Mouse (Mus musculus) retina, postnatal 7 days (tissue): Measurements from ENCODE around the gene Vash2.

Experiments used
- DNase-seq: peaks from one replicate; pipeline ENCODE4 v3.0.0-alpha.2; 2012; ENCODE audit warnings: low read depth, low spot score

Vash2 gene

GRCm38 (mm10) chr1:190976887-190977573, 2.1 kb downstream of the Vash2 start:
- DNase-seq: no peak

DNA sequence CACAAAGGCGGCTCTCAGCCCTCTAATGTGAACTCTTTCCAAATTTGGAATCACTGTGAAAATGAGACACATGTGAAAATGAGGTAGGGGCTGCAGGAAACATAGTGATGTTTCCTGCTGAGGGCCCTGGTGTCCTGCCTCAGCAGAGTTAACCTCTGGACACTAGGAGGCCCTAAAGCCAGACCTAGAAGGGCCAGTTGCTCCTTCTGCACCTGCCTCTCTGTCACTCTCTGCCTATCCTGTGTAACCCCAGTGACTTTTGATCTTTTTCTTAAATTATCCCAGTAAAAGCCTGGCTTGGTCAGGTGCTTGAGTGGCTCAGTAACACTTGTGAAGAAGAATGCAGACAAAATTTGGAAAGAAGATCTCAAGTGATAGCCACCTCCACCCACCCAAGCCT, 4.3 kb downstream of the Vash2 start:
- DNase-seq: no peak

- DNase-seq: no peak
These were observed 4.9 kb downstream of the Vash2 start for GRCm38 (mm10) chr1:190974191-190974590.

DNA sequence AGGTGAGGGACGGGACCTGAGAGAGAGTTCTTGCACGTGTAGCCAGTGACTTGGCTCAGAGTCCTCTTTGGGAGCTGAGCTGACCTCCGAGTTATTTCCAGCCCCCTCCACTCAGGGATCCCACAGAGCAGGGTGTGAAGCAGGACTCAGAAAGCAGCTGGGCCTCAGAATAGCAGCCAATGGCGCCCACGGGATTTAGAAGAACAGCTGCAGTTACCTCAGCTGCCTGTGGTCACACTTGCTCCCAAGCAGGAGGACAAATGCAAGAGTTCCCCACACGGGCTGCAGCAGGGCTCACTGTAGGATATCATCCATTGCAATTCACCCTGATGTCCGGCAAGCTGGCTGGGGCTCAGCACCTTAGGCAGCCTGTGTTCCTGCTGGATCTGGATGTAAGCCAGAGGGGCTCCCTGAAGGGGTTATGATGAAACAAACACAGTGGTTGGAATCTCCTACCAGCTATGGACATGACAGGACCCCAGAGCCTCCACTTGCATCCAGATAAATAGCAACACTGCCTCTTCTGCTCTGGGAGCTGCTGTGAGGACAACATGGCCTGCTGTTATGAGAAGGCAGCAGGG, 6.4 kb downstream of the Vash2 start:
- DNase-seq: no peak

GRCm38 (mm10) chr1:190971708-190972610, 7.1 kb downstream of the Vash2 start:
- no peak for DNase-seq

DNA sequence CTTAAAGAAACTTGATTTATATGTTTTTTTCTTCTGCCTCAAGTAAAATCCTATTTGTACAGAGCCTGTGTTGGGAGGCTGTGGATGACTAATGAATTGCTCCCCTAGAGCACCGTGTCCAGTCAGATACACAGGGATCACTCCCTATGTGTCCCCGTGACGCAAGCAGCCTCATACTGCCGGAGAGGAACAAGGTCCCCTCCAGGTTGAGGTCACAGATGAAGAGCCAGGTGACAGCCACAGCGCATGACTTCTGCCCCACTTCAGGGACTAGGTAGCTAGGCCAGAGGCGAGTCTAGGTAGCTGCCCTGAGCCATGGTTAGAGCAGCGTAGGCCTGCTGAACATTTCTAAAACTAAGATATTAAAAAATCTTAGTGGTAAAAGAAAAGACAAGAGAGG, 11.1 kb downstream of the Vash2 start:
- no peak for DNase-seq

- DNase-seq: no peak
These were observed 13.9 kb downstream of the Vash2 start for GRCm38 (mm10) chr1:190964992-190965780.

- no peak for DNase-seq
These were observed 16.3 kb downstream of the Vash2 start for GRCm38 (mm10) chr1:190962760-190963159.

GRCm38 (mm10) chr1:190958821-190959220, 20.3 kb downstream of the Vash2 start:
- no peak for DNase-seq

DNA sequence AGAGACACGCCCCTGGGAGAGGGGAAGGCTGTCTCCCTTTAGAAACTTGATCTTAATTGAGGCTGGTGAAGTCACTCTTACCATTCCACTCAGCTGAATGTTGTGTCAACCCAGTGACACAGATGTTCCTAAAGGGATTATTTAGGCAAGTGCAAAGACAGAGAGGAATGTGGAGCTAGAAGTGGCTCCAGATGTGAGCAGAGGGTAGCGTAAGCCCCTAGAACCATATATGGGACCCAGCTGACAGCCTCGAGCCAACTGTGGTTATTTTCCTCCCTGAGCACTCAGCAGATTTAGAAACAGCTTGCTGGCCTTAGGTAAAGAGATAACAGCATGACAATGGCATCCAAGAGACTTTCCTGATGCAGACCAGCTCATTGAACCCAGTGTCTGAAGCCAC, 26.1 kb downstream of the Vash2 start:
- no peak for DNase-seq

- no peak for DNase-seq
These were observed 28.1 kb downstream of the Vash2 start for GRCm38 (mm10) chr1:190951014-190951413.

GRCm38 (mm10) chr1:190948846-190949245, 30.2 kb downstream of the Vash2 start:
- no peak for DNase-seq

GRCm38 (mm10) chr1:190948439-190948838, 30.7 kb downstream of the Vash2 start:
- no peak for DNase-seq

- DNase-seq: no peak
These were observed 31.1 kb downstream of the Vash2 start for GRCm38 (mm10) chr1:190947986-190948385.

GRCm38 (mm10) chr1:190944109-190944760, 34.9 kb downstream of the Vash2 start:
- DNase-seq: peak; percentile 52

DNA sequence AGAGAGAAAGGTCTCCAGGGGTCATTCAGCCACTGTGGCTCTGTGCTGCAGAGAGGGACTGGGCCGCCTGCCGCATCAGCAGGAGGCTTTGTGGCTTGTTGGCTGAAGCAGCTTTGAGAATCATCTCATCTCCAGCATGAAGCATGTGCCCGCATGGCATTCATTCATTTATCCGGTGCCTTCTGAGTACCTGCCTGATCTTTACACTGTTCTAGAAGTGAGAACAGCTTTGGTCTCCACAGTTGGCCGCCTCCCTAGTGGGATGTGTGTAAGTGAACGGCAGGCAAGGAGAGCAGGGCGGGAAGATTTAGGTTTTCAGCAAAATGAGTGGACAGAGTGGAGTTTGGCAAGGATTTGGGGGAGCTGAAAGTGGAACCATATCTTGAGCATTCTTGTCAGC, 39.3 kb downstream of the Vash2 start:
- no peak for DNase-seq

GRCm38 (mm10) chr1:190930181-190930580, 48.9 kb downstream of the Vash2 start:
- no peak for DNase-seq

- no peak for DNase-seq
These were observed 49.9 kb downstream of the Vash2 start for GRCm38 (mm10) chr1:190929010-190929695.

DNA sequence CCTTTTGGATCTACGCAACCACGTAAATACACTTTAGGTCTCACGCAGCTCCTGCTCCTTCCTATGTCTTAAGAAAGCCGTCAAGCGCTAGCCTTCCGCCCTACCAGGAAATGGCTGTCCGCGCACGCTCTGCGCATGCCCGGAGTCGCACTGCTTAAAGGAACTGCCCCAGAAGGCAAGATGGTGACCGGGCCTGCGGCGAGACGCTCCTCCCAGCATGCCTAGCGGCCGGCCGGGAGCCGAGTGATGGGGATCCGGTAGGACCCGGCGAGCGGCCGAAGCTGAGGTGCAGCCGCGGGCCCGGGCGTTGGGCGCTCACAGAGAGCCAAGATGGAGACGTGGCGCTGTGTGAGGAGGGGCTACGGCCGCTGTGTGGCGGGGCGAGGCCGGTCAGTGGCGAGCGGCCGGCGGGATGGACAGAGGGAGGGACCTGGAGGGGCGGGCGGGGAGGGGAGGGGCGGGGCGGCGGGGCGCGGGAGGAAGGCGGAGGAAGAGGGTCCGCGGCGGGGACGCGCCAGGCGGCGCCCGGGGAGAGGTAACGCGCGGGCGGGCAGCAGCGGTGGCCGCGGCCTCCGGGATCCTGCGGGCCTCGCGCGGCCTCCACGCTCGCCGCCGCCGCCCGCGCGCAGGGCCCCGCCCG, 50.6 kb downstream of the Vash2 start:
- peak; percentile 97 for DNase-seq

DNA sequence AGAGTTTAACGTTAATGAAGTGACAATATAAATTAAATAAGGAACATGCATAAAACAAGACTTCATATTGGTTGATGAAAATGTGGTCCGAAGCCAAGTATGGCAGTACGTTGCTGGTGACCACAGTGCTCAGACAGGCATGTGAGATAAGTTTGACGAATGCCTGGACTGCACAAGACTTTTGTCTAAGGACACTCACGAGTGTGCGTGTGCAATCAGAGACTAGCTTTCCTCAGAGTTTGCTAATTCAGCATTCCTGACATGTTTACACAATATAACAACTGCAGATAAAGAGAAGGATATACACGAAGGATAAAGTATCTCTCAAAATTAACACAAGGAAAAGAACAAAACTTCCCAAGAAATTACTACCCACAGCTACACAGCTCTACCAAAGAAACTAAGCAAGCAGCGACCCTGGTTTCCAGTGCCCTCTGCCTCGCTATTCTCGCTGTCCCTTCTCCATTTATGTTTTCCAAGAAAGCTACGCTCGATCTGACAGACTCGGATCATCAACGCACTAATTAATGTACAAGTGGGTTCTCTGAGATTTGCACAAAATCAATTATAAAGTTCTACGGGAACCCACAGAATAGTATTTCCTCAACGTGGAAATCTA, 51.2 kb downstream of the Vash2 start:
- no peak for DNase-seq
